Mouse (Mus musculus): ENCODE results near the gene Aagab. TPM values are rescaled to one million over a fixed set of nuclear protein-coding genes. Genes with fewer than 3 reads are reported as not detected.

Gene Aagab
- total RNA-seq, 2 experiments from 2014 or later: 60.3 to 61.0 TPM

DNA sequence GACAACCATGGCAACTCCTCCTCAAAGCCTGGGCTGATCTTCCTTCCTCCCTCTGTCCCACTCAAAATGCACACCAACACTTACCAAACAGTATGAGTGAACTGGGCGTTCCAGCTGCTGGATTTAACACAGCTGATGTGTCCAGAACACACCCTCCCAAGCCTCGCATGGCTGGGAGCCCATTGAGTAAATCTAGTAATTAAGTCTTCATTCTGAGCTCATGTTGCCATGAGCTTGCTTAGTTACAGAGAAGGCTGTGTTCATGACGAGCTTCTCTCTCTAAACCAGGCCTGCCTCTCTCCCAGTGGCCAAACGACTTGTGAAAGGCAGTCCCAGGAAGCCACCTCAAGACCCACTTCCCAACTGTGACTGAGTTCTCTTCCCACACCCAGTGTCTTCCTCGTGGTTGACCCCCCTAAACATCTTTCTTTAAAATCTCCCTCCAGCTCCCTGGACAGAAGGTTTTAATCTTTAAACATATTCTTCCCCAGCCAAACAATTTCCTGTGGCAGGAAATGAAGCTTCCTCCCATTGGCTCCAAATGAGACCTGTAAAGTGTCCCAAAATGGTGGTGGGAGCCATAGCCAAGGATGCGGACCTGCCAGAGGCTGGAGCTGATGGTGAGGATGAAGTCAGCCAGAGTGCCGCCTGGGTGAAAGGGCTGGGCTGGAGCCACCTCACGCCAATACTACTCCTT, 70.5 kb downstream of the Aagab start:
- TF ChIP-seq CTCF (conservative IDR thresholded peaks at IDR 0.05): no peak
- Histone ChIP-seq H3K27ac (peak overlapping the region; percentile 19; the same call in 1 of the 2 replicates), H3K4me3 (no peak overlapping the region)
- peak in 1 of 2 experiments; percentile 23 for DNase-seq (ENCODE audit: low spot score in 2 of 2)

DNA sequence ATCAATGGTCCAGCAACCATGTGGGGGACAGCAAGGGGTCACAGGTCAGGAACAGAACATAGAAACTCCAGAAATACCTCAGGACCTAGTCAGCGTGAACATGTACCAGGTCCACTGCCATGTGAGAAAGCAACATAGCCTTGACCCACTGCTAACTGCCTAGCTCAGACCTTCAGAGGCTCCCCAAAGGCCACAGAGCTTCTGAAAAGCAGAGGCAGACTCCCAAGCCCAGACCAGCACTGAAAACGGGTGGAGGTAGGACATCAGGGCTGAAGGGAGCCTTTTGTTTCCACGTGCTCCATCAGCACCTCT, 71.0 kb downstream of the Aagab start:
- TF ChIP-seq CTCF (conservative IDR thresholded peaks at IDR 0.05): no peak
- Histone ChIP-seq H3K27ac (0 out of 2 replicates have a peak overlapping the region, but pooled peaks have one; percentile 19), H3K4me3 (no peak overlapping the region)
- DNase-seq (ENCODE audit: low spot score in 2 of 2): no peak

DNA sequence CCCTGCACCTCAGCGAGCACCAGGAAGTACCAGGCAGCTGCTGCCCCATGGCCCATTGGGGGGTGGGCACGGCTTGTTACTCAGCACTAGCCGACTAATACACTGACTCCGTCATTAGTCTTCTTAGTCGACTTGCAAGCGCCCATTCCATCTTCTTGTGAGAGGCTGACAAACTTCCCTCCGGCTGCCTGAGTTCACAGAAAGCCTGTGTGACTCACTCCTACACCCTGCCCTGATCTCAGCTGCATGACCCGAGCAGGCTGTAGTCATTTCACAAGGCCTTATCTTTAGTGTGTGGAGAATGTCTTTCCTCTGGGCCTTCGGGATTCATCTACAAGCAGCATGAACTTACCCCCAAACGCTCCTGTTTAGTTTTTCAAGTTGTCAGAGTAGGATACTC, 72.2 kb downstream of the Aagab start:
- no peak for TF ChIP-seq CTCF (conservative IDR thresholded peaks at IDR 0.05)
- no peak for DNase-seq (ENCODE audit: low spot score in 2 of 2)
- Histone ChIP-seq H3K27ac (no peak overlapping the region), H3K4me3 (no peak overlapping the region)

- TF ChIP-seq CTCF (conservative IDR thresholded peaks at IDR 0.05): no peak
- Histone ChIP-seq H3K27ac (no peak overlapping the region), H3K4me3 (no peak overlapping the region)
- peak in 1 of 2 experiments; percentile 53 for DNase-seq (ENCODE audit: low spot score in 2 of 2)
Measured at GRCm38 (mm10) chr9:63677621-63678020, 75.2 kb downstream of the Aagab start.

GRCm38 (mm10) chr9:63678076-63678475, 75.6 kb downstream of the Aagab start:
- DNase-seq (ENCODE audit: low spot score in 2 of 2): no peak
- TF ChIP-seq CTCF (conservative IDR thresholded peaks at IDR 0.05): no peak
- Histone ChIP-seq H3K27ac (no peak overlapping the region), H3K4me3 (no peak overlapping the region)

- DNase-seq (ENCODE audit: low spot score in 2 of 2): no peak
- Histone ChIP-seq H3K27ac (no peak overlapping the region), H3K4me3 (no peak overlapping the region)
- TF ChIP-seq CTCF (conservative IDR thresholded peaks at IDR 0.05): no peak
Measured at GRCm38 (mm10) chr9:63682301-63682700, 79.8 kb downstream of the Aagab start.

DNA sequence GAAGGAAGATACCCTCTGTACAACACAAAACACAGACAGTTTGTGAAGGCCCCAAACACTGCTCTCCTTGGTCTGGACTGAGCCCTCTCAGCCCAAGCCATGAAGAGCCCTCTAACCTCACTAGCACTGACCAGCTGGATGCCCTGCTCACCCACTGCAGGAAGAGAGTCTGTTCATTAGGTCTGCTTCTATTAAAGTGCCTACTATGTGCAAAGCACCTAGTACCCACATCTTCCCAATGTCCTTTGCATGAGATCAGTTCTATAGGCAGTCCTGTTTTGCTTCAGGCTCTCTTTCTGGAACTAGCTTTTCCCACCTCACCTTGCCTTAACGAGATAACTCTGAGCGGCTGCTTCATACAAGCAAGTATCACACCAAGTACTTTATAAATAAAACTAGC, 80.5 kb downstream of the Aagab start:
- no peak overlapping the region for H3K4me3 ChIP-seq
- no peak for DNase-seq (ENCODE audit: low spot score in 2 of 2)
- H3K27ac ChIP-seq: no peak overlapping the region
- TF ChIP-seq CTCF (conservative IDR thresholded peaks at IDR 0.05): no peak

DNA sequence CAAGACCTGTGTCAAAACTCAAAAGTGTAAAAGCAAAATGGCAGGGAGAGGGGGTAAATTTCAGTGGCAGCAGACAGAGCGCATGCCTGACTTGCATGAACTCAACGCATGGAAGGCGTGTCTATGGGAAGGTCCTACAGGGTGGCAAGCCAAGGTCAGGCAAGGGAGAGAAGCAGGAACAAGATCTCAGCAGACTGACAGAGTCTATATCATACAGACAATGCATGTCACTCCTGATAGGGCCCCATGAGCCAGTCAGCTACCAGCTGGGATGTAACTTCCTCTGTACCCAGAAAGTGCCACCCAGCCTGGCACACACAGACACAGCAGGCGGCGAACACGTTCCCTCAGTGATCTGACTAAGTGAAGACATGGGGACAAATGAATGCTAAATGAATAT, 81.8 kb downstream of the Aagab start:
- no peak for TF ChIP-seq CTCF (conservative IDR thresholded peaks at IDR 0.05)
- peak in 1 of 2 experiments; percentile 25 for DNase-seq (ENCODE audit: low spot score in 2 of 2)
- Histone ChIP-seq H3K4me3 (no peak overlapping the region), H3K27ac (no peak overlapping the region)

DNA sequence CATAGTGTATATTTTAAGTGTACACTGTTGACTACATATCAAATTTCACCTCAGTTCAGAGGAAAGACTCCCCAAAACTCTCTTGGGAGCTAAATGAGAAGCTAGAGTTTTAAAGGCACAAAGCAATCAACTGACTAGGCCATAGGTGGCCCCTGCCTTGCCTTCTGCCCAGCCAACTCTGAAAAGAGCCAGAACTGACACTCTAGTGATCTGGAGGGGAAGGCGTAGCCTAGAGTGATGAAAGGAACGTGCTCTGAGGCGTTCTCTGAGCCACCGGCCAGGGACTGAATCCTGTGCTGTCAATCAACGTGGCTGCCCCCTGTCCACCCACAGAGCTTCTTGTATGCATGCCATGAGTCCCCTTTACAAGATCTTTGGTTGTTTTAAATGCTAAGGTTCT, 82.9 kb downstream of the Aagab start:
- no peak for DNase-seq (ENCODE audit: low spot score in 2 of 2)
- no peak for TF ChIP-seq CTCF (conservative IDR thresholded peaks at IDR 0.05)
- no peak overlapping the region for H3K27ac ChIP-seq
- H3K4me3 ChIP-seq: no peak overlapping the region

DNA sequence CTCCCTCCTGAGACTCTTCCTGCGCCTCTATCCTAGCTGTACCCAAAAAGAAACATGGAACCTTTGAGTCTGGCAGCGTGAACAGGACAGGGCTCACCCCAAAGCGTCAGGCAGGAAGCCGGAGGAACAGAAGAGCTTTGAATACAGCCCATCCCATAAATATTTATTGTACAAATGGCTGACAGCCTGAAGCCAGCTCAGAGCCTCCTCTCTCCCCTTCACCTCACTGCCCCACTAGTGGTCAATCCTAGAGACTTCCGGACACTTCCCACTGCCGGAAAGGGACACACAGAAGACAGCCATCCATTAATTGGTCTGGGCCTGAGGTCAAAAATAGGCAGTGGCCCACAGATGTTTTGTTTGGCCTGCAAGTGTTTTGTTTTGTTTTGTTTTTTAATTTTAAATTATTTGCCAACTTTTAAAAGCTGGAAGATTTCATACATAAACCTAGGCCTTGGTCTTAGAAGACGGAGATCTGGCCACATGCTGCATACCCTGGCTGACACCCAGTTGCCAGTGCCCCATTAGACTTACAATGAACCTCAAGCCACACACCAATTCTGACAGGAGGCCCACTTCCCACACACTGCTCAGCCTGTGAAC, 85.1 kb downstream of the Aagab start:
- H3K4me3 ChIP-seq: no peak overlapping the region
- H3K27ac ChIP-seq: peak overlapping the region; percentile 39; the same call in 1 of the 2 replicates
- no peak for DNase-seq (ENCODE audit: low spot score in 2 of 2)
- TF ChIP-seq CTCF (conservative IDR thresholded peaks at IDR 0.05): 0 out of 2 replicates have a peak, but pooled peaks have one; percentile 8

DNA sequence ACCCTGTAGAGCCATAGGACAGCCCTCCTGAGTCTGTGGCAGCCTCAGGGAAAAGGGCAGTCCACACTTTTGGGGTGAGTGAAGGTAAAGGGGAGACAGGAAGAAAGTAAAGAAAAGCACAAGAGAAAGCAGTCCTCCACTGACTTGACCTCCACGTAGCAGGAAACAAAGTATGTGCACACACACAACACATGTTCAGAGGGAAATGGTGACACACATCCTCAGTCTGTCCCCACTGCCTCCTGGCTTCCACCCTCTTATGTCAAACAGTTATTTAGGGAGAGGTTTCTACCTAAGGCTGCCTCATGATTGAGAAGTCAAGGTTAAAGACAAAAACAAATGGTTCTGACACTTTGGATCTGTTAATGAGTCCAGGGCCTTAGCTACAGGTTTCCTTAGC, 88.1 kb downstream of the Aagab start:
- Histone ChIP-seq H3K4me3 (no peak overlapping the region), H3K27ac (0 out of 2 replicates have a peak overlapping the region, but pooled peaks have one; percentile 14)
- DNase-seq (ENCODE audit: low spot score in 2 of 2): no peak
- no peak for TF ChIP-seq CTCF (conservative IDR thresholded peaks at IDR 0.05)

GRCm38 (mm10) chr9:63691960-63692359, 89.5 kb downstream of the Aagab start:
- H3K4me3 ChIP-seq: no peak overlapping the region
- no peak overlapping the region for H3K27ac ChIP-seq
- TF ChIP-seq CTCF (conservative IDR thresholded peaks at IDR 0.05): no peak
- no peak for DNase-seq (ENCODE audit: low spot score in 2 of 2)

Other genes with a start within 250 kb of the Aagab start
- 10 to 100 TPM; 33.2 to 36.1 TPM for gene Map2k5, start 224.8 kb upstream of the Aagab start, total RNA-seq (2021)
- 10 to 100 TPM; 33.7 to 33.8 TPM for gene 2300009A05Rik, start 203.4 kb upstream of the Aagab start, total RNA-seq (2021)
- gene Iqch, start 167 bp upstream of the Aagab start, total RNA-seq (2021): under 1 TPM in 1 of 2 experiments, not detected in 1; 0.10 TPM
- gene Smad3, start 155.3 kb downstream of the Aagab start, total RNA-seq (2021): 10 to 100 TPM; 48.7 to 49.6 TPM